Mouse (Mus musculus): ENCODE results near the gene Gjb6. TPM values are rescaled to one million over a fixed set of nuclear protein-coding genes. Genes with fewer than 3 reads are reported as not detected.
A peak's percentile ranks its signal among the peaks of the same experiment; 100 is the strongest.

Gjb6 gene
- polyA plus RNA-seq, 1 experiment from 2014 or later = 12.9 TPM

GRCm38 (mm10) chr14:57107091-57107490 lies 26.3 kb downstream of the Gjb6 start:
- H3K9me3 ChIP-seq = no peaks in the 10 kb centered on the region
- H3K4me1 ChIP-seq = peaks cover 16% of the 10 kb centered on the region
- ATAC-seq (ENCODE audit: low FRiP score, low read depth) = no peak
- no peak overlapping the region for H3K4me2 ChIP-seq (replicated peaks)
- H3K36me3 ChIP-seq = no peaks in the 10 kb centered on the region
- peaks cover 64% of the 10 kb centered on the region for H3K27me3 ChIP-seq
- WGBS = 77% methylated on average over 8 of the region's 8 CpGs
- no peak overlapping the region for H3K9ac ChIP-seq (replicated peaks)
- no peak overlapping the region for H3K27ac ChIP-seq (replicated peaks)
- no peak overlapping the region for H3K4me3 ChIP-seq

GRCm38 (mm10) chr14:57105721-57106120 lies 27.7 kb downstream of the Gjb6 start:
- Histone ChIP-seq H3K4me2 (replicated peaks) (no peak overlapping the region), H3K27me3 (peaks cover 72% of the 10 kb centered on the region)
- WGBS = 43% methylated on average over 11 of the region's 11 CpGs

GRCm38 (mm10) chr14:57105111-57105510 lies 28.3 kb downstream of the Gjb6 start:
- no peak overlapping the region for H3K27ac ChIP-seq (replicated peaks)
- no peak overlapping the region for H3K4me3 ChIP-seq
- H3K9ac ChIP-seq (replicated peaks) = no peak overlapping the region
- ATAC-seq (ENCODE audit: low FRiP score, low read depth) = no peak
- peaks cover 72% of the 10 kb centered on the region for H3K27me3 ChIP-seq
- no peaks in the 10 kb centered on the region for H3K9me3 ChIP-seq
- H3K4me1 ChIP-seq = peaks cover 16% of the 10 kb centered on the region
- peak overlapping the region; percentile 100 for H3K4me2 ChIP-seq (replicated peaks)
- 9% methylated on average over 14 of the region's 14 CpGs for WGBS
- H3K36me3 ChIP-seq = no peaks in the 10 kb centered on the region

More at GRCm38 (mm10) chr14:57105721-57106120, 27.7 kb downstream of the Gjb6 start:
- Histone ChIP-seq H3K9me3 (no peaks in the 10 kb centered on the region), H3K36me3 (no peaks in the 10 kb centered on the region), H3K27ac (replicated peaks) (no peak overlapping the region), H3K9ac (replicated peaks) (no peak overlapping the region), H3K4me3 (no peak overlapping the region), H3K4me1 (peaks cover 16% of the 10 kb centered on the region)
- ATAC-seq (ENCODE audit: low FRiP score, low read depth) = no peak

- H3K4me3 ChIP-seq = peak within 1 kb of the TSS; percentile 62
- H3K27ac ChIP-seq (replicated peaks) = no peak within 1 kb of the TSS
- H3K27me3 ChIP-seq = peaks cover 72% of the 10 kb centered on the region
- H3K9me3 ChIP-seq = no peaks in the 10 kb centered on the region
- H3K4me2 ChIP-seq (replicated peaks) = peak within 1 kb of the TSS; percentile 100
- H3K4me1 ChIP-seq = peaks cover 16% of the 10 kb centered on the region
- WGBS = under 1% methylated on average over 101 of the region's 101 CpGs
- no peaks in the 10 kb centered on the region for H3K36me3 ChIP-seq
- H3K9ac ChIP-seq (replicated peaks) = peak within 1 kb of the TSS; percentile 44
- peak; percentile 65 for ATAC-seq (ENCODE audit: low FRiP score, low read depth)
Measured at GRCm38 (mm10) chr14:57104106-57105023, 29.0 kb downstream of the Gjb6 start, which contains the start of gene Gjb2. Gene Gjb2, minus strand, starts transcription at chr14:57104702.

- peak overlapping the region; percentile 100 for H3K4me2 ChIP-seq (replicated peaks)
- H3K36me3 ChIP-seq = no peaks in the 10 kb centered on the region
- ATAC-seq (ENCODE audit: low FRiP score, low read depth) = no peak
- no peak overlapping the region for H3K27ac ChIP-seq (replicated peaks)
- H3K4me3 ChIP-seq = peak overlapping the region; percentile 62
- peaks cover 16% of the 10 kb centered on the region for H3K4me1 ChIP-seq
- peak overlapping the region; percentile 44 for H3K9ac ChIP-seq (replicated peaks)
- H3K27me3 ChIP-seq = peaks cover 72% of the 10 kb centered on the region
- WGBS = under 1% methylated on average over 22 of the region's 22 CpGs
- no peaks in the 10 kb centered on the region for H3K9me3 ChIP-seq
Measured at GRCm38 (mm10) chr14:57103711-57104105, 29.7 kb downstream of the Gjb6 start.

- no peak overlapping the region for H3K27ac ChIP-seq (replicated peaks)
- no peak for ATAC-seq (ENCODE audit: low FRiP score, low read depth)
- H3K27me3 ChIP-seq = peaks cover 68% of the 10 kb centered on the region
- WGBS = 62% methylated on average over 6 of the region's 6 CpGs
- peaks cover 16% of the 10 kb centered on the region for H3K4me1 ChIP-seq
- no peak overlapping the region for H3K4me2 ChIP-seq (replicated peaks)
- H3K36me3 ChIP-seq = no peaks in the 10 kb centered on the region
- no peak overlapping the region for H3K4me3 ChIP-seq
- no peaks in the 10 kb centered on the region for H3K9me3 ChIP-seq
- H3K9ac ChIP-seq (replicated peaks) = no peak overlapping the region
Measured at GRCm38 (mm10) chr14:57103121-57103520, 30.3 kb downstream of the Gjb6 start.

GRCm38 (mm10) chr14:57101623-57102022 lies 31.8 kb downstream of the Gjb6 start:
- H3K4me3 ChIP-seq = no peak overlapping the region
- H3K27me3 ChIP-seq = peaks cover 53% of the 10 kb centered on the region
- WGBS = 86% methylated on average over 7 of the region's 7 CpGs
- ATAC-seq (ENCODE audit: low FRiP score, low read depth) = no peak
- H3K4me1 ChIP-seq = peaks cover 16% of the 10 kb centered on the region
- H3K4me2 ChIP-seq (replicated peaks) = no peak overlapping the region
- H3K27ac ChIP-seq (replicated peaks) = no peak overlapping the region
- H3K9ac ChIP-seq (replicated peaks) = no peak overlapping the region
- no peaks in the 10 kb centered on the region for H3K36me3 ChIP-seq
- H3K9me3 ChIP-seq = no peaks in the 10 kb centered on the region

GRCm38 (mm10) chr14:57095855-57096254 lies 37.6 kb downstream of the Gjb6 start:
- WGBS = 86% methylated on average over 4 of the region's 4 CpGs
- no peak for ATAC-seq (ENCODE audit: low FRiP score, low read depth)
- no peaks in the 10 kb centered on the region for H3K9me3 ChIP-seq

GRCm38 (mm10) chr14:57093029-57093428 lies 40.4 kb downstream of the Gjb6 start:
- no peak overlapping the region for H3K9ac ChIP-seq (replicated peaks)
- H3K36me3 ChIP-seq = no peaks in the 10 kb centered on the region
- H3K9me3 ChIP-seq = no peaks in the 10 kb centered on the region
- H3K27ac ChIP-seq (replicated peaks) = no peak overlapping the region
- no peak overlapping the region for H3K4me2 ChIP-seq (replicated peaks)
- ATAC-seq (ENCODE audit: low FRiP score, low read depth) = no peak
- H3K27me3 ChIP-seq = no peaks in the 10 kb centered on the region
- no peaks in the 10 kb centered on the region for H3K4me1 ChIP-seq
- 12% methylated on average over 7 of the region's 8 CpGs for WGBS
- no peak overlapping the region for H3K4me3 ChIP-seq

More at GRCm38 (mm10) chr14:57095855-57096254, 37.6 kb downstream of the Gjb6 start:
- H3K4me3 ChIP-seq = no peak overlapping the region
- no peak overlapping the region for H3K4me2 ChIP-seq (replicated peaks)
- H3K27ac ChIP-seq (replicated peaks) = no peak overlapping the region
- H3K9ac ChIP-seq (replicated peaks) = no peak overlapping the region
- no peaks in the 10 kb centered on the region for H3K4me1 ChIP-seq
- H3K27me3 ChIP-seq = no peaks in the 10 kb centered on the region
- no peaks in the 10 kb centered on the region for H3K36me3 ChIP-seq

- H3K9me3 ChIP-seq = no peaks in the 10 kb centered on the region
- H3K4me2 ChIP-seq (replicated peaks) = no peak overlapping the region
- no peak overlapping the region for H3K4me3 ChIP-seq
- no peaks in the 10 kb centered on the region for H3K4me1 ChIP-seq
- no peak overlapping the region for H3K9ac ChIP-seq (replicated peaks)
- no peak overlapping the region for H3K27ac ChIP-seq (replicated peaks)
- WGBS = 64% methylated on average over 2 of the region's 2 CpGs
- no peaks in the 10 kb centered on the region for H3K36me3 ChIP-seq
- 0 out of 2 replicates have a peak, but pooled peaks cover 4% of the 10 kb centered on the region for H3K27me3 ChIP-seq
- no peak for ATAC-seq (ENCODE audit: low FRiP score, low read depth)
Measured at GRCm38 (mm10) chr14:57090001-57090400, 43.4 kb downstream of the Gjb6 start.

GRCm38 (mm10) chr14:57089107-57089506 lies 44.3 kb downstream of the Gjb6 start:
- no peak overlapping the region for H3K4me2 ChIP-seq (replicated peaks)
- H3K9ac ChIP-seq (replicated peaks) = no peak overlapping the region
- WGBS = 89% methylated on average over 7 of the region's 7 CpGs
- H3K27me3 ChIP-seq = 0 out of 2 replicates have a peak, but pooled peaks cover 4% of the 10 kb centered on the region
- H3K4me1 ChIP-seq = no peaks in the 10 kb centered on the region
- H3K9me3 ChIP-seq = no peaks in the 10 kb centered on the region
- H3K27ac ChIP-seq (replicated peaks) = no peak overlapping the region
- no peak for ATAC-seq (ENCODE audit: low FRiP score, low read depth)
- no peak overlapping the region for H3K4me3 ChIP-seq
- H3K36me3 ChIP-seq = no peaks in the 10 kb centered on the region

GRCm38 (mm10) chr14:57084180-57084668 lies 49.2 kb downstream of the Gjb6 start:
- H3K9me3 ChIP-seq = no peaks in the 10 kb centered on the region
- H3K4me3 ChIP-seq = no peak overlapping the region
- no peak overlapping the region for H3K9ac ChIP-seq (replicated peaks)
- WGBS = 76% methylated on average over 11 of the region's 11 CpGs
- H3K27me3 ChIP-seq = 0 out of 2 replicates have a peak, but pooled peaks cover 4% of the 10 kb centered on the region
- H3K4me1 ChIP-seq = no peaks in the 10 kb centered on the region
- no peaks in the 10 kb centered on the region for H3K36me3 ChIP-seq
- no peak for ATAC-seq (ENCODE audit: low FRiP score, low read depth)
- H3K4me2 ChIP-seq (replicated peaks) = no peak overlapping the region
- no peak overlapping the region for H3K27ac ChIP-seq (replicated peaks)

Measured in midbrain, embryonic 12.5 days (tissue).